Mouse (Mus musculus): Measurements from ENCODE around the gene Qrfp. TPM values are rescaled to one million over a fixed set of nuclear protein-coding genes. Genes with fewer than 3 reads are reported as not detected.
A peak's percentile ranks its signal among the peaks of the same experiment; 100 is the strongest.

Qrfp gene
- polyA plus RNA-seq, 1 experiment from 2014 or later, result 0.14 TPM

DNA sequence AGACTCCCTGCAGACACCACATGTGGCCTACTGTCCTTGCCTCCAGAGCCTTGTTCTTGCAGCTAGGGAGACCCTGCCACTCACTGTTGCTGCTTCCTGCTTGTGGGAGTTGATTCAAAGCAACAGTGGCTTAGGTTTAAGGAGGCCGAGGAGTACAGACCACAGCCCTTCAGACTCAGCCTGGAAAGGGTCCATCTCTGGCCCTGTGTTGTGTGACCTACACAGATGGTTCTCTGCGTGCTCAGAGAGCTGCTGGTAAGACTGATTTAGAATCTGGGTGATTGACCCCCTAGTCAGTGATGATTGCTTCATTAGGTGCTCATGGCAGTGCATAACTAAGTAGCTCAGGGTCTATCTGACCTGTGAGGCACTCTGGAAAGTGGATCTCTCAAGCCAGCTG lies 21.2 kb downstream of the Qrfp start:
- Histone ChIP-seq H3K4me3 (no peak overlapping the region), H3K9me3 (no peaks in the 10 kb centered on the region), H3K27ac (no peak overlapping the region), H3K36me3 (peaks cover 92% of the 10 kb centered on the region), H3K27me3 (no peaks in the 10 kb centered on the region), H3K4me2 (no peak overlapping the region), H3K9ac (no peak overlapping the region), H3K4me1 (no peaks in the 10 kb centered on the region)
- WGBS, result 88% methylated on average over 2 of the region's 2 CpGs
- no peak for ATAC-seq (ENCODE audit: insufficient number of reproducible peaks, low FRiP score, low TSS enrichment, low read depth)

DNA sequence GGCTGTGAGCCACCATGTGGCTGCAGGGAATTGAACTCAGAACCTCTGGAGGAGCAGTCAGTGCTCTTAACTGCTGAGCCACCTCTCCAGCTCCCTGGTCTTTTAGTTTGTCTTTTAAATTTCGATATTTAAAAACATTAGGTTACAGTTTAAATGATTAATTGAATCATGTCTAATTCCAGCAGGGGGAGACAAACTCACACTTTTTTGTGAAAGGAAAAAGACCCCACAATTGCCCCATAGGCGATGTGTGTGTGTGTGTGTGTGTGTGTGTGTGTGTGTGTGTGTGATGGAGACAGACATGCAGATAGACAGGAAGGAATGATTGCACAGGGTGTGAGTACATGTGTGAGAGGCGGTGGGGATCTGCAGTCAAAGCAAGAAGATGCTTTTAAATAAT lies 22.2 kb downstream of the Qrfp start:
- no peaks in the 10 kb centered on the region for H3K9me3 ChIP-seq
- no peak overlapping the region for H3K9ac ChIP-seq
- H3K4me1 ChIP-seq, result no peaks in the 10 kb centered on the region
- H3K27me3 ChIP-seq, result no peaks in the 10 kb centered on the region
- H3K4me2 ChIP-seq, result no peak overlapping the region
- WGBS, result 72% methylated on average over 3 of the region's 3 CpGs
- no peak for ATAC-seq (ENCODE audit: insufficient number of reproducible peaks, low FRiP score, low TSS enrichment, low read depth)
- no peak overlapping the region for H3K4me3 ChIP-seq
- H3K27ac ChIP-seq, result no peak overlapping the region
- peaks cover 94% of the 10 kb centered on the region for H3K36me3 ChIP-seq

DNA sequence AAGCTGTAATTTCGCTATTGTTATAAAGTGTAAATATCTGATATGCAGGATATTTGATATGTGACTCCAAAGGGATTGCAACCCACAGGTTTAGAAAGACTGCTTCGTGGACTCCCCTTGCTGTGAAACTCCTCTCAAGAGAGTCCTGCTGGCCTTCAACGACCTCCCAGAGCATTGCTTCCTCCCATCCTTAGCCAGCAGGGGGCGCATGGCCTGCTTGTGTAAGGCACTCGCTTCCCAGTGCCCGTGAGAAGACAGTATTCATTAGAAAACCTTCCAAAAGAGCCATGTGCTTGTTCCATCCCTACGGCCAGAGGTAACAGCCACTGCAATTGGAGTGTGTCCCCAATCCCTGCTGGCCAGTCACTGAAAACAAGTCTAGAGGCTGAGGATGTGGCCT lies 23.4 kb downstream of the Qrfp start:
- 18% methylated on average over 7 of the region's 7 CpGs for WGBS
- no peak for ATAC-seq (ENCODE audit: insufficient number of reproducible peaks, low FRiP score, low TSS enrichment, low read depth)
- no peak overlapping the region for H3K27ac ChIP-seq

DNA sequence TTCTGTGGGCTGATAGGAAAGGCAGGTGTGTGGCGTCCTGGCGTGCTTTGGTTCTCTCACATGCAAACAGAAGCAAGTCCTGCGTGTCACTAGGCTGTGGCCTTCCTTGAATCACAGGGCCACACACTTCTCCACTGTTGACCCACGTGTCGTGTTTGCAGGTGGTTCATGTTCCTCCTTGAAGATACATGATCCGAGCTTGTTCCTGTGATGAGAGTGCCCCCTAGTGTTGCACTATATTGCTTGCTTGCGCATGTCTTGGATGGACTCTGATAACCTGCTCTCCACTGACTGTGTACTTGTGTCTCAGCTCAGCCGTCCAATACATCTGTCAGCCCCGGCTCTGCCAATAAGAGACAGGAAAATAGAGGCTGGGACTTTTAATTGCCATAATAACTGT lies 25.3 kb downstream of the Qrfp start:
- Histone ChIP-seq H3K4me2 (no peak overlapping the region), H3K27me3 (no peaks in the 10 kb centered on the region), H3K4me1 (no peaks in the 10 kb centered on the region), H3K9me3 (no peaks in the 10 kb centered on the region), H3K4me3 (no peak overlapping the region), H3K9ac (no peak overlapping the region), H3K36me3 (peaks cover 92% of the 10 kb centered on the region), H3K27ac (no peak overlapping the region)
- no peak for ATAC-seq (ENCODE audit: insufficient number of reproducible peaks, low FRiP score, low TSS enrichment, low read depth)
- WGBS, result 36% methylated on average over 9 of the region's 9 CpGs

More for the DNA sequence above, 23.4 kb downstream of the Qrfp start:
- Histone ChIP-seq H3K4me2 (no peak overlapping the region), H3K36me3 (peaks cover 92% of the 10 kb centered on the region), H3K4me1 (no peaks in the 10 kb centered on the region), H3K27me3 (no peaks in the 10 kb centered on the region), H3K4me3 (no peak overlapping the region), H3K9ac (no peak overlapping the region), H3K9me3 (no peaks in the 10 kb centered on the region)

DNA sequence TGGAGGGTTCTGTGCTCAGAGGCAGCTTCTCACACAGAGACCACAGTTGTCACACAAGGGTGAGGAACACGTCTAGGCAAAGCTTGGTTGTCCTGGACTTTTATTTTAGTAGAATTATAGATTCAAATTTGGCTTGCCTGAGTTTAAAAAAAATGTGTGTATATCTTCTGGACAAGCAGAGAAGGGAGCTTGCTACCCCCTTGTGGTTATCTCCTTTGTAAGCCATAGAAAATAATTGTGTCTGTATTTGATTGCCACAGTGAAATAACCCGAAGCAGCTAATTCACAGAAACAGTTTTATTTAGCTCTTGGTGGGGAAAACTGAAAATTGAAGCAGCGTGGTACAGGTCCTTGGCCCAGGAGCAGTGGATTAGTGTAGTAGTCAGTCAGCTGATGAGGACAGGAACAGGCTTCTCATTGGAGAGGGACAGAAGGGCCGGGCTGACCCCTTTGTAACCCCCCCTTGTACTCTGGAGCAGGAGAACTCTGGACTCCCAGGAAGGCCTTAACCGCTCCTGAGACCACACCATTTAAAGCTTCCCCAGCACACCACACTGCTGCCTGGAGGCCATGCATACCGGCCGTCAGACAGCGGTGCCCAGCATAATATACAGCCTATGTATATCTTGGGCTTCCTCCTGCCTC lies 27.3 kb downstream of the Qrfp start:
- Histone ChIP-seq H3K27ac (no peak overlapping the region), H3K4me2 (no peak overlapping the region), H3K27me3 (no peaks in the 10 kb centered on the region), H3K9me3 (no peaks in the 10 kb centered on the region), H3K9ac (no peak overlapping the region), H3K4me1 (no peaks in the 10 kb centered on the region), H3K36me3 (peaks cover 95% of the 10 kb centered on the region), H3K4me3 (no peak overlapping the region)
- 63% methylated on average over 8 of the region's 8 CpGs for WGBS
- ATAC-seq (ENCODE audit: insufficient number of reproducible peaks, low FRiP score, low TSS enrichment, low read depth), result no peak

DNA sequence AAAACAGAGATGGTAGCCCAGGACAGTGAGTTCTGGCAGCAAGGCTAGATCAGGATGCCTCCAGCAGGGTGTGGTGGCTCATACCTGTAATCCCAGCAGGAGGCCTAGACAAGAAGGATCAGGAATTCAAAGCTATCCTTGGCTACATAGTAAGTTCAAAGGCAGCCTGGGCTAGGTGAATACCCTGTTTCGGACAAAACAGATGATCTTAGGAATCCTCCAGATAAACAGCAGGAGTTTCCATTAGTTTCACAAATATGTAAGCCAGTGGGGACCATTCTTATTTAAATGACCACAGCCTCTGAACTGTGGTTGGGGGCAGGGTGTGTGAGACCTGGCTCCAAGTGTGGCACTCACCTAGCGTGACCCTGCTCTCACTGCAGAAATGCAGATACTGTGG lies 31.1 kb downstream of the Qrfp start:
- no peak overlapping the region for H3K4me2 ChIP-seq
- peaks cover 65% of the 10 kb centered on the region for H3K36me3 ChIP-seq
- no peaks in the 10 kb centered on the region for H3K27me3 ChIP-seq
- H3K4me3 ChIP-seq, result no peak overlapping the region
- no peak overlapping the region for H3K9ac ChIP-seq
- ATAC-seq (ENCODE audit: insufficient number of reproducible peaks, low FRiP score, low TSS enrichment, low read depth), result no peak
- WGBS, result 92% methylated on average over 2 of the region's 2 CpGs
- no peaks in the 10 kb centered on the region for H3K9me3 ChIP-seq
- H3K27ac ChIP-seq, result no peak overlapping the region
- H3K4me1 ChIP-seq, result no peaks in the 10 kb centered on the region

DNA sequence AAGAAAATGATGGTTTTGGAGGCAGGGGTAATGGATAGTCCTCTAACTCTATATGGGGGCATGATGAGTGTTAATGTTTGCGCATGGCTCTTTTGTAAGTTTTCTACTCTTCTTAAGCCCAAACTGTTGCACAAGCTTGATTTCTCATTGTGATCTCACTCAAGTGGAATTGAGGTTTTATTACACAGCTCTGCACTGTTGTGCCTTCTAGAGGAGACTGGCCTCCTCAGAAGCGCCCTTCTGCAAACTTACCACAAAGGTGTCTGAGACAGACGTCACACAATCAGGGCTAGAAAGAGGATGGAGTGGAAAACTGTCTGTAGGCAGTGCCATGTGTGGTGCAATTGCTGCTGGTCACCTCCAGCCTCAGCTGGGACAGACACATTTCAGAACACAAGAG lies 33.9 kb downstream of the Qrfp start:
- H3K9ac ChIP-seq, result no peak overlapping the region
- no peak overlapping the region for H3K4me2 ChIP-seq
- H3K27ac ChIP-seq, result no peak overlapping the region
- WGBS, result 97% methylated on average over 3 of the region's 3 CpGs
- H3K36me3 ChIP-seq, result peaks cover 41% of the 10 kb centered on the region
- no peaks in the 10 kb centered on the region for H3K27me3 ChIP-seq
- H3K9me3 ChIP-seq, result no peaks in the 10 kb centered on the region
- no peak for ATAC-seq (ENCODE audit: insufficient number of reproducible peaks, low FRiP score, low TSS enrichment, low read depth)
- H3K4me1 ChIP-seq, result peaks cover 7% of the 10 kb centered on the region
- no peak overlapping the region for H3K4me3 ChIP-seq

DNA sequence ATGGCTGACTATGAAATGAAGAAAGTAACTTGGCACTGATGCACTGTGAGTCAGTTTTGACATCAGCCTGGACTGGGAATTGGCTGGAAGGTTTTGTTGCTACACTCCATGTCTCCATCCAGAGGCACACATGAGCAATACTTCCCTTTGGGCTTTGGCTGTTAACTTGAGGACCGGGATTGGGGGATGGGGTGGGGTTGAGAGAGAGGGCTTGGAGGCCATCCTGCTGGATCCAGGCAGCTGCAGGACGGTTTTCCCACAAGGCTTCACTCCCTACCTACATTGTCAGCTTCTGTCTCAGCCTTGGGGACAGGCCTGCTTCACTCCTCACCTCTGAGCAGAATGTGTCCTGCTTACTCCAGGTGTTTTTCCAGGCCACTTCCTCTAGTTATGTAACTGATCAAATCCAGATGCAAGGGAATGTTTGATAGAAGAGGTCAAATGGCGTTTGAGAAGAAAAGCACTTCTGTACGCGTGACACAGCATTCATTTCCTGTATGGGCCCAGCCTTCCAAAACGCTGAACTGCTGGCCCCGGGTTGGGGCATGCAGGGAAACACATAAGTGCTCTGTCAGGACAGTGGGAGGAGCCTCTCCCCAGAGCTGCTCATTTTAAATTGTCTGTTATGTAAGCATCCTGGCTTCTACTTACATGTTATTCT lies 39.5 kb downstream of the Qrfp start:
- H3K9me3 ChIP-seq, result no peaks in the 10 kb centered on the region
- H3K36me3 ChIP-seq, result 0 out of 2 replicates have a peak, but pooled peaks cover 2% of the 10 kb centered on the region
- no peak overlapping the region for H3K9ac ChIP-seq
- no peak overlapping the region for H3K4me3 ChIP-seq
- no peaks in the 10 kb centered on the region for H3K27me3 ChIP-seq
- peaks cover 58% of the 10 kb centered on the region for H3K4me1 ChIP-seq
- peak overlapping the region; percentile 85 for H3K27ac ChIP-seq
- ATAC-seq (ENCODE audit: insufficient number of reproducible peaks, low FRiP score, low TSS enrichment, low read depth), result peak; percentile 66; the same call in 1 of the 2 replicates
- 6% methylated on average over 7 of the region's 7 CpGs for WGBS
- H3K4me2 ChIP-seq, result peak overlapping the region; percentile 6; the same call in 1 of the 2 replicates

DNA sequence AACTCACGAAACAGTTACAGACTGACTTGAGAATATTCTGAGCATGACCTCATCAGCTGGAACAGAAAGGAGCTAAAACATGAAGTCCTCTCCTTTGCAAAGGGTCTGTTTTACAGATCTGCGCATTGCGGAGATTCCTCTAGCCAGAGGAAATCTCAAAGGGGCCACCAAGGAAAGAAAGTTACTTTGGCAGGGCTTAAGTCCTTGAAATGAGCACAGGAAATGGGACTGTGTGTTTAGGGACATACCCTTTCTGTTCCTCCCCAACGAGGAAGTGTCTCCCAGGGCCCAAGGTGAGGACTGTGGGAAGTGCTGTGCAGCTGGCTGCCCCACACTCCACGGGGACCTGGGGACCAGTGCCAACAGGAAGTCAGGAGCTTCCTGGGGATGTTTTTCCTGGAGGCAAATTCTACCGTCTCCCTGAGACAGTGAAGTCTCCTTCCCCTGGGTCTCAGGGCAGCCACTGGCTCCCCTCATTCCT lies 40.7 kb downstream of the Qrfp start:
- peak; percentile 40; the same call in 1 of the 2 replicates for ATAC-seq (ENCODE audit: insufficient number of reproducible peaks, low FRiP score, low TSS enrichment, low read depth)
- H3K36me3 ChIP-seq, result 0 out of 2 replicates have a peak, but pooled peaks cover 2% of the 10 kb centered on the region
- H3K27me3 ChIP-seq, result no peaks in the 10 kb centered on the region
- peak overlapping the region; percentile 85 for H3K27ac ChIP-seq
- H3K4me2 ChIP-seq, result peak overlapping the region; percentile 22
- no peaks in the 10 kb centered on the region for H3K9me3 ChIP-seq
- peaks cover 67% of the 10 kb centered on the region for H3K4me1 ChIP-seq
- WGBS, result 13% methylated on average over 6 of the region's 6 CpGs
- no peak overlapping the region for H3K9ac ChIP-seq
- no peak overlapping the region for H3K4me3 ChIP-seq

DNA sequence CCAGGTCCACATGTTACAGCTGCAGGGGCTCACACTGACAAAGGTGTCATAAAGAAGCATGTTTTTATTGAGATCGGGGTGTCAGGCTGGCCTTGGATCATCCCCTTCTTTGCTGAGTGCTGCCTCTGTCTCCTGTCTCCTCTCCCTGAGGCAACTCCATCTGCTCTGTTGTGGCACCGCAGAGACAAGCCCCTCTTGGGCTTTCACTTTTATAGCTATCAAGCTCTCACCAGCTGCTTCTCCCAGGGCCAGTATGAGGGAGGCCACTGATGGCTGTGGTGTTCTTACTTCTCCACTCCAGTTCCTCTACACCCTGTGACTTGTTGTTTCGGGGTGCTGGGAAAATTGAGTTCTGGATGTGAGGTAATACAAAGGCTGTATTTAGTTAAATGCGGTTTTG lies 41.3 kb downstream of the Qrfp start:
- H3K9me3 ChIP-seq, result no peaks in the 10 kb centered on the region
- H3K27ac ChIP-seq, result peak overlapping the region; percentile 85
- H3K9ac ChIP-seq, result no peak overlapping the region
- 0 out of 2 replicates have a peak, but pooled peaks cover 2% of the 10 kb centered on the region for H3K36me3 ChIP-seq
- H3K4me2 ChIP-seq, result peak overlapping the region; percentile 22
- WGBS, result 26% methylated on average over 4 of the region's 4 CpGs
- no peak overlapping the region for H3K4me3 ChIP-seq
- no peaks in the 10 kb centered on the region for H3K27me3 ChIP-seq
- no peak for ATAC-seq (ENCODE audit: insufficient number of reproducible peaks, low FRiP score, low TSS enrichment, low read depth)
- H3K4me1 ChIP-seq, result peaks cover 71% of the 10 kb centered on the region

DNA sequence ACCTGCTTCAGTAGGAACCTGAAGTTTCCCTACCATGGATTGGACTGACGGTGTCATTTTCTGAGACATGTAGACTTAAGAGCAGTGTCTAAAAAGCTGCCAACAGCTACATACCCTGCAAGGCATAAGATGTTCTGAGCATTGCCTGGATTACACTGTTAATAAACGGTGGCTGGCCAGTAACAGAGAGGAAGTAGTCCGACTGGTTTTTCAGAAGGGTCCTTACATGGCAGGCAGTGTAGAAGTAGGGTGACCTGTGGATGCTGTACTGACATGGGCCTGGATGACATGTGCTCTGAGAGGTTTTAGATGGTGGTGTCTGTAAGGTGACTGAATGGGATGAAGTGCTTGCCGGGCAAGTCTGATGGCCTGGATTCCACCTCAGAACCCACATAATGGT lies 42.6 kb downstream of the Qrfp start:
- no peak overlapping the region for H3K9ac ChIP-seq

DNA sequence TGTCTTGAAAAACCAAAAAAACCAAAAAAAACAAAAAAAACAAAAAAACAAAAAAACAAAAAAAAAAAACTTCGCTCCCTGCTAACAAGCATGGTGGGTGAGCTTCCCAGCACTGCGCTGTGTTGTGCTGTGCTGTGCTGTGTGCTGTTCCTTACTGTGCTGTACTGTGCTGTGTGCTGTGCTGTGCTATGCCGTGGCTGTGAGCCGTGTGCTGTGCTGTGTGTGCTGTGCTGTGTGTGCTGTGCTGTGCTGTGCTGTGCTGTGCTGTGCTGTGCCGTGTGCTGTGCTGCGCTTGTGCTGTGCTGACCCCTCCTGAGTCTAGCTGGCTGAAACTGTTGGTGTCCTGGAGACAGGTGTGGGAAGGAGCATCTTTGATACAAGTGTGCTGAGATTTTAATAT lies 43.3 kb downstream of the Qrfp start:
- Histone ChIP-seq H3K4me3 (no peak overlapping the region), H3K9me3 (no peaks in the 10 kb centered on the region), H3K27ac (no peak overlapping the region), H3K36me3 (no peaks in the 10 kb centered on the region), H3K27me3 (no peaks in the 10 kb centered on the region), H3K4me1 (peaks cover 85% of the 10 kb centered on the region), H3K4me2 (no peak overlapping the region), H3K9ac (no peak overlapping the region)
- 96% methylated on average over 6 of the region's 6 CpGs for WGBS
- ATAC-seq (ENCODE audit: insufficient number of reproducible peaks, low FRiP score, low TSS enrichment, low read depth), result no peak

More for the DNA sequence above, 42.6 kb downstream of the Qrfp start:
- H3K27ac ChIP-seq, result no peak overlapping the region
- peaks cover 80% of the 10 kb centered on the region for H3K4me1 ChIP-seq
- H3K27me3 ChIP-seq, result no peaks in the 10 kb centered on the region
- 56% methylated on average over 4 of the region's 4 CpGs for WGBS
- no peak overlapping the region for H3K4me2 ChIP-seq
- ATAC-seq (ENCODE audit: insufficient number of reproducible peaks, low FRiP score, low TSS enrichment, low read depth), result no peak
- H3K4me3 ChIP-seq, result no peak overlapping the region
- H3K36me3 ChIP-seq, result no peaks in the 10 kb centered on the region
- H3K9me3 ChIP-seq, result no peaks in the 10 kb centered on the region
